ENCODE assay signal across 8 mouse cellular contexts in the genomic region with DNA sequence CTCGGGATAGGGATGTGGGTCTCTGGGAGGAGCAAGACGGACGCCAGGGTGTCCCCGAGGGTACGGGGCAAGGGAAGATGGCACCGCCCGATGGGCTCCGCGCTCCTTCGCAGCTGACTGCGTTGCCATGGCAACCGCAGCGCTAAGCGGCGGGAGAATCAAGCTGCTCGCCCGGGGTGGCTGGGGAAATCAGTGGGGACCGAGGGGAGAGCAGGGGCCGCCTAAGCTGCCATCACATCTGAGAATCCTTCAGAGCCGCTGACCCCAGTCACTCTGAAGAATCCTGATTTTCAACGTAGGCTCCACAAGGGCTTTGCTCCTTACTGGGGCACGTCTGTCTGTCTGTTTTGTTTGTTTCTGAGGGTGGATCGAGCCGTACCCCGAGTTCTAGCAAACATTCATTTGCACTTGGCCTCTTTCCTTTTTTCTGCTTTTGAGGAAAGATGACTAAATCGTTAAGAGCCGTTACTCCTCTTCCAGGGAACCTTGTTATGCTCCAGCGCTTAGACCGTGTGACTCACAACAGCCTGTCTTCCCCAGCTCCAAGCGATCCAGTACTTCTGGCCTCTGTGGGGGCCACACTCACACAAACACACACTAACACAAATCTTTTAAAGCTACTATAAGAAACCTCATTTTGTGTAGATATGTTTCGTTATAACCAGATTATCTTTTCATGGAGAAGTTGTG. TPM values are rescaled to one million over a fixed set of nuclear protein-coding genes. Genes with fewer than 3 reads are reported as not detected.
A peak's percentile ranks its signal among the peaks of the same experiment; 100 is the strongest.
DNase-seq lines count a peak whose midpoint lies in the region; ATAC-seq lines count a peak whose summit lies in the region.

No protein-coding gene starts in this region.

- H3K9me3 ChIP-seq in heart, embryonic 15.5 days (replicated peaks), result no peaks in the 10 kb centered on the region
- no peaks in the 10 kb centered on the region for H3K9me3 ChIP-seq in forebrain, embryonic 16.5 days (ENCODE audit: control insufficient read depth, low read length)
- no peaks in the 10 kb centered on the region for H3K9me3 ChIP-seq in megakaryocyte, embryonic 14.5 days

- H3K27ac ChIP-seq in heart, embryonic 15.5 days, result peak overlapping the region; percentile 76
- H3K27ac ChIP-seq in forebrain, embryonic 16.5 days (ENCODE audit: low read length), result peak overlapping the region; percentile 99

- H3K27me3 ChIP-seq in heart, embryonic 15.5 days, result peaks cover 4% of the 10 kb centered on the region
- no peaks in the 10 kb centered on the region for H3K27me3 ChIP-seq in forebrain, embryonic 16.5 days (replicated peaks; ENCODE audit: control insufficient read depth, insufficient read depth, low read length)
- peaks cover 34% of the 10 kb centered on the region for H3K27me3 ChIP-seq in megakaryocyte, embryonic 14.5 days (replicated peaks)

- peak overlapping the region; percentile 93 for H3K4me3 ChIP-seq in heart, embryonic 15.5 days
- H3K4me3 ChIP-seq in forebrain, embryonic 16.5 days (replicated peaks; ENCODE audit: low read length), result peak overlapping the region; percentile 98
- peak overlapping the region; percentile 99 for H3K4me3 ChIP-seq in megakaryocyte, embryonic 14.5 days (replicated peaks)

- peak overlapping the region; percentile 76 for H3K4me2 ChIP-seq in heart, embryonic 15.5 days
- H3K4me2 ChIP-seq in forebrain, embryonic 16.5 days (ENCODE audit: low read length), result peak overlapping the region; percentile 75

- H3K9ac ChIP-seq in heart, embryonic 15.5 days, result peak overlapping the region; percentile 82
- H3K9ac ChIP-seq in forebrain, embryonic 16.5 days (replicated peaks; ENCODE audit: low read depth, low read length), result peak overlapping the region; percentile 88

- ATAC-seq in heart, embryonic 15.5 days (replicated peaks; ENCODE audit: insufficient number of reproducible peaks, insufficient read depth, low FRiP score, low read depth), result no peak
- ATAC-seq in forebrain, embryonic 16.5 days, result peak; percentile 86

- WGBS in heart, embryonic 15.5 days, result 2% methylated on average over 31 of the region's 31 CpGs
- 2% methylated on average over 31 of the region's 31 CpGs for WGBS in forebrain, embryonic 16.5 days

- no peak for DNase-seq in heart, postnatal 10 days
- peak; percentile 61 for DNase-seq in Muller cell, postnatal 12 days (ENCODE audit: inconsistent ontology term)
- no peak for DNase-seq in frontal cortex, postnatal 14 days (ENCODE audit: low spot score in 2 of 2)
- DNase-seq in urinary bladder, postnatal 36 days (ENCODE audit: low spot score in 2 of 2), result no peak
- no peak for DNase-seq in left cerebral cortex, postnatal 10 days (ENCODE audit: extremely low spot score in 1 of 2, low spot score in 2 of 2)

- peaks cover 25% of the 10 kb centered on the region for H3K36me3 ChIP-seq in heart, embryonic 15.5 days
- peaks cover 16% of the 10 kb centered on the region for H3K36me3 ChIP-seq in forebrain, embryonic 16.5 days (ENCODE audit: control insufficient read depth, insufficient read depth)
- H3K36me3 ChIP-seq in megakaryocyte, embryonic 14.5 days (replicated peaks; ENCODE audit: low read length), result peaks cover 28% of the 10 kb centered on the region

- intact Hi-C loops in heart, postnatal 10 days (cut with DNase I), result loop anchor here (2.0 kb wide), 1 partner anchor 32 kb away; no protein-coding TSS in a partner anchor
- intact Hi-C loops in left cerebral cortex, postnatal 10 days (cut with DNase I), result no loop called here

- peaks cover 17% of the 10 kb centered on the region for H3K4me1 ChIP-seq in heart, embryonic 15.5 days (replicated peaks)
- H3K4me1 ChIP-seq in forebrain, embryonic 16.5 days (replicated peaks; ENCODE audit: control insufficient read depth, insufficient read depth, low read length), result peaks cover 19% of the 10 kb centered on the region
- H3K4me1 ChIP-seq in megakaryocyte, embryonic 14.5 days, result peaks cover 30% of the 10 kb centered on the region

RNA-seq across cellular contexts. Expression of a gene that starts 0.5 kb away (rescaled TPM):
- 213 and 251 TPM in 2 replicates for polyA plus RNA-seq in heart, embryonic 15.5 days (2015; fragmentation: Nextera tagmentation; extraction: Ambion mirVana)
- 100 to 1,000 TPM; 105 to 112 TPM for total RNA-seq in heart, postnatal 10 days (2021)
- polyA plus RNA-seq in forebrain, embryonic 16.5 days (2015; fragmentation: Nextera tagmentation; extraction: Ambion mirVana), result 271 and 273 TPM in 2 replicates
- 41.8 and 111 TPM in 2 replicates for polyA plus RNA-seq in megakaryocyte, embryonic 14.5 days (2012; ENCODE audit: insufficient read depth, low replicate concordance)
- 10 to 100 TPM; 92.3 to 98.1 TPM for total RNA-seq in left cerebral cortex, postnatal 10 days (2021)

RNA-seq across cellular contexts. Expression of a gene that starts 7.2 kb away (rescaled TPM):
- polyA plus RNA-seq in heart, embryonic 15.5 days (2015; fragmentation: Nextera tagmentation; extraction: Ambion mirVana), result 0.28 and 0.38 TPM in 2 replicates
- under 1 TPM; 0.07 to 0.12 TPM for total RNA-seq in heart, postnatal 10 days (2021)
- 0.13 and 0.40 TPM in 2 replicates for polyA plus RNA-seq in forebrain, embryonic 16.5 days (2015; fragmentation: Nextera tagmentation; extraction: Ambion mirVana)
- not detected in 2 replicates for polyA plus RNA-seq in megakaryocyte, embryonic 14.5 days (2012; ENCODE audit: insufficient read depth, low replicate concordance)
- total RNA-seq in left cerebral cortex, postnatal 10 days (2021), result under 1 TPM; 0.32 to 0.34 TPM

RNA-seq across cellular contexts. Expression of a gene that starts 32.7 kb away (rescaled TPM):
- polyA plus RNA-seq in heart, embryonic 15.5 days (2015; fragmentation: Nextera tagmentation; extraction: Ambion mirVana), result 74.7 and 97.9 TPM in 2 replicates
- total RNA-seq in heart, postnatal 10 days (2021), result 10 to 100 TPM; 56.7 to 58.4 TPM
- polyA plus RNA-seq in forebrain, embryonic 16.5 days (2015; fragmentation: Nextera tagmentation; extraction: Ambion mirVana), result 59.8 and 69.7 TPM in 2 replicates
- polyA plus RNA-seq in megakaryocyte, embryonic 14.5 days (2012; ENCODE audit: insufficient read depth, low replicate concordance), result 44.2 and 58.6 TPM in 2 replicates
- total RNA-seq in left cerebral cortex, postnatal 10 days (2021), result 100 to 1,000 TPM; 108 to 124 TPM

RNA-seq across cellular contexts. Expression of a gene that starts 54.9 kb away (rescaled TPM):
- 5.4 and 7.1 TPM in 2 replicates for polyA plus RNA-seq in heart, embryonic 15.5 days (2015; fragmentation: Nextera tagmentation; extraction: Ambion mirVana)
- 1 to 10 TPM; 7.9 TPM for total RNA-seq in heart, postnatal 10 days (2021)
- polyA plus RNA-seq in forebrain, embryonic 16.5 days (2015; fragmentation: Nextera tagmentation; extraction: Ambion mirVana), result 3.7 and 4.0 TPM in 2 replicates
- 3.4 TPM in 1 of 2 replicates, not detected in the other for polyA plus RNA-seq in megakaryocyte, embryonic 14.5 days (2012; ENCODE audit: insufficient read depth, low replicate concordance)
- total RNA-seq in left cerebral cortex, postnatal 10 days (2021), result 1 to 10 TPM; 4.7 to 6.0 TPM

RNA-seq across cellular contexts. Expression of a gene that starts 55.0 kb away (rescaled TPM):
- polyA plus RNA-seq in heart, embryonic 15.5 days (2015; fragmentation: Nextera tagmentation; extraction: Ambion mirVana), result 9.0 and 10.4 TPM in 2 replicates
- total RNA-seq in heart, postnatal 10 days (2021), result 1 to 10 TPM; 3.7 to 5.0 TPM
- 3.3 and 3.7 TPM in 2 replicates for polyA plus RNA-seq in forebrain, embryonic 16.5 days (2015; fragmentation: Nextera tagmentation; extraction: Ambion mirVana)
- polyA plus RNA-seq in megakaryocyte, embryonic 14.5 days (2012; ENCODE audit: insufficient read depth, low replicate concordance), result 1.5 and 2.0 TPM in 2 replicates
- 1 to 10 TPM; 4.6 to 5.2 TPM for total RNA-seq in left cerebral cortex, postnatal 10 days (2021)
